Mouse (Mus musculus): ENCODE measurements around the gene Btbd2. TPM values are rescaled to one million over a fixed set of nuclear protein-coding genes. Genes with fewer than 3 reads are reported as not detected.

The Btbd2 gene
- polyA plus RNA-seq, 1 experiment from 2014 or later: 77.8 TPM

DNA sequence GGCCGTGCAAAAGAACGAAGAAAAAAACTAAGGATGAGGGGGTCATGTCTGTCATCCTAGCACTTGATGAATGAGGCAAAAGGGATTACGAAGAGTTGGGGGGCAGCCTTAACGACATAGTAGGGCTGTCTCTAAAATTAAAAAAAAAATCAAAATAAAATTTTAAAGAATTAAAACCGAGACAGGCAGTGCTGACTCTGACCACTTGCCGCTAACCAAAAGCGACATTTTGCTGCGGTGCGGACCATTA is 35.3 kb downstream of the Btbd2 start:
- H3K4me2 ChIP-seq (replicated peaks): peak overlapping the region; percentile 72
- H3K27ac ChIP-seq: peak overlapping the region; percentile 86; the same call in 1 of the 2 replicates
- ATAC-seq (ENCODE audit: low FRiP score, low read depth): no peak
- H3K4me3 ChIP-seq: peak overlapping the region; percentile 90
- H3K9me3 ChIP-seq: no peaks in the 10 kb centered on the region
- H3K9ac ChIP-seq: peak overlapping the region; percentile 64
- WGBS: 3% methylated on average over 9 of the region's 9 CpGs
- H3K36me3 ChIP-seq: peaks cover 13% of the 10 kb centered on the region
- H3K4me1 ChIP-seq: peaks cover 30% of the 10 kb centered on the region
- no peaks in the 10 kb centered on the region for H3K27me3 ChIP-seq

DNA sequence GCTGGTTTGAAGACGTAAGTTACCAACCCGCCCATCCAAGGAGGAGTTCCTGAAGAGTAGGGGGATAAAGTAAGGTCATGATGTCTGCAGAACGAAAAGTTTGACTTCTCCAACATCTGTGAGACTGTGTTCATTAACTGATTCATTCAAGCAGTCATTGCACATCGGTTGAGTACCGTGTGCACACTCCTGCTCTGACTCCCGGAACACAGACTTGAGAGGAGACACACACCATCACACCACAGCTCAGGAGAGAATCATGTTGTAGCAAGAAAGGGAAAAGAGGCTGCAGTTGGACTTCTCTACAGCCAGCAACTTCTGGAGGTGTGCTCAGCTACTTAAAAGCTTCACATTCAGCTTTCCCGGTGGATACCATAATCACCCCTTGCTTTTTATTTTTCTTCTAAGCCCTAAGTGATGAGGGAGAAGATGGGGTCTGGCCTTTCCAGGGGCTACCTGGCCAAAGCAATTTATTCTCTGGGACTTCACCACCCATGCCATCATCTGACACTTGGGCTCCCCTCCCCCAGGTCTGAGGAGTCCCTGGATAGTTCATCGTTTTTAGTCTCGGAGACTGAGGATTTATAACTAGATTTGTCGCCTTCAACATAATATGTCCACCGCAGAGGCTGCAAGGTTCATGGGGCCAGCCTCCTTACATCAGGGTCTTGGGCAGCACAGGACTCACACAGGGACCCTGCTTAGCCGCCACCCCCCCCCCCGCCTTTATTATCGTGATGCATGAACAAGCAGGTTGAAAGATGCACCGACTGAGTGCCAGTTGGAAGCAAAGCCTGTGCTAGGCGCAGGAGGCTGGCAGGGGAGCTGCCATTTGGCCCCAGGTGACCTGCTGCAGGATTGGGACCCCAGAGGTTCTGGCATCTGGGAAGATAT is 35.8 kb downstream of the Btbd2 start:
- WGBS: 54% methylated on average over 16 of the region's 16 CpGs
- Histone ChIP-seq H3K4me1 (peaks cover 30% of the 10 kb centered on the region), H3K27ac (peak overlapping the region; percentile 86; the same call in 1 of the 2 replicates), H3K4me2 (replicated peaks) (peak overlapping the region; percentile 72), H3K27me3 (no peaks in the 10 kb centered on the region), H3K36me3 (peaks cover 14% of the 10 kb centered on the region), H3K9me3 (no peaks in the 10 kb centered on the region), H3K9ac (peak overlapping the region; percentile 64), H3K4me3 (peak overlapping the region; percentile 90)
- ATAC-seq (ENCODE audit: low FRiP score, low read depth): no peak

DNA sequence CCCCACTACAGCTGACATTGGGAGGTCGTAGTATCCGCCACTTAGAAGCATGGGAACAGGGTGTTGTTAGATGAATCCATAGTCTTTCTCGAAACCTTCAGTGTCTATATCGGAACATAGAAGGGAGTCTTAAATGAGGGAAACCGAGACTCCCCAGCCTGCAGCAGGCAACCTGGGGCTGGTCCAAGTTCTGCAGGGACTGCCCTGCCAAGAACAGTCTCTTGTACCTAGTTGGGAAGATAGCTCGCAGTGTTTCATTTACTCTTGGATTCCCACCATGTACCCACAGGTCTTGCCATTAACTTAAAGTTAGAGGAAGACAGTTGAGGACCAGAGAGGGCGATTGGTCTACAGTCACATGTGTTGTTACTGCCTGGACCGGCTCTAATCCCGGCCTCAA is 36.5 kb downstream of the Btbd2 start:
- Histone ChIP-seq H3K9me3 (no peaks in the 10 kb centered on the region), H3K4me3 (no peak overlapping the region), H3K4me2 (replicated peaks) (no peak overlapping the region), H3K36me3 (peaks cover 14% of the 10 kb centered on the region), H3K27ac (0 out of 2 replicates have a peak overlapping the region, but pooled peaks have one; percentile 48), H3K9ac (no peak overlapping the region), H3K27me3 (no peaks in the 10 kb centered on the region), H3K4me1 (peaks cover 27% of the 10 kb centered on the region)
- ATAC-seq (ENCODE audit: low FRiP score, low read depth): no peak
- WGBS: 83% methylated on average over 9 of the region's 9 CpGs

DNA sequence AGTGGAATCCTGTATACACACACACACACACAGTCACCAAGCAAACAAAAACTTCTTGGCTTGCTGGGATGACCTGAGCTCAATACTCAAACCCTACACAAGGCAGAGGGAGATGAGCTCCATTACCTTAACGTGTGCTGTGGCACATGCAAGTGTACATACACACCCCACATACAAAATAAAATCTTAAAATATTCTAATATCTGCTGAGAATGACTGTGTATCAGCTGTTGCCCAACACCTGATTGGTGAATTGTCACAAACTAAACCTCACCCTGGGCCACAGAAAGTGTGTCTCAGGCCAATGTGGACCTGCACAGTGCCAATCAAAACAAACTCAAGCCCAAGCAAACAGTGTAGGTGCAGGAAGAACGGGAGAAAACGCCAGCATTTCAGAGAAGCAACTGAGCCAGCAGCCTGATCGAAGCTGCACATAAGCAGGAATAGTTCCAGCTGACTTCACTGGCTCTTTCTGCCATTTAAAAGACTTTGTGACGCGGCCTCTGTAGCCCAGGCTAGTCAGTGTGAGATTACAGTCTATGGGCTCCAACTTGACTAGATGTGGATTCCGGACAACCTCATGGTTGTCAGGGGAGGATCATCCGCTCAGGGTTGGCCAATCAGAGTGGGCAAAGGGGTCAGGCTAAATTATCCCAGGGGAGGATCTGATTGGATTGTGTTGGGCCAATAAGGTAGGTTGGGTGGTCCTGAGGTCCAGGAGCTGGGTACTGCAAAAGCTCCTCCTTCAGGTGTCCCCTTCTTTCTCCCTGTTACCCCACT is 37.2 kb downstream of the Btbd2 start:
- no peak for ATAC-seq (ENCODE audit: low FRiP score, low read depth)
- no peaks in the 10 kb centered on the region for H3K9me3 ChIP-seq
- WGBS: 36% methylated on average over 8 of the region's 8 CpGs

DNA sequence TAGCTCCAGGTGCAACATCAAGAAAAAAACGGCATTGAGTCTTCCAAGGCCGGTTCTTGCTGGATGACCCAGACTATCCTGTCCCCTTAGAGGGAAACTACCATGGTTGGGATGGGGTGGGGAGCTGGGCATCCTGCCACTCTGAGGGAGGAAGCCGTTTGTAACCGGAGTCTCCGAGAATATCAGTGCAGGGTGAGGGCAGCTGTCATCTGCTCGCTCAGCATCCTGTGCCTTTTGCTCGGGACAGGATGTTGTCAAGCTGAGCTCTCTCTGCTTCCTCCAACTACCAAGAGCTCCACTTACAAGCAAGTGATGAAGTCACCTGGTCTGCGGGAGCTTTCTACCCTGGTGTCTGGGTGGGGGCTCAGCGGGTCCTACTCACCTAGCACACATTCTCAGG is 38.7 kb downstream of the Btbd2 start:
- H3K27me3 ChIP-seq: no peaks in the 10 kb centered on the region
- H3K4me1 ChIP-seq: peaks cover 5% of the 10 kb centered on the region
- H3K4me3 ChIP-seq: no peak overlapping the region
- H3K4me2 ChIP-seq (replicated peaks): no peak overlapping the region
- peaks cover 31% of the 10 kb centered on the region for H3K36me3 ChIP-seq
- no peak overlapping the region for H3K9ac ChIP-seq
- WGBS: 75% methylated on average over 9 of the region's 9 CpGs
- ATAC-seq (ENCODE audit: low FRiP score, low read depth): no peak
- H3K27ac ChIP-seq: no peak overlapping the region
- no peaks in the 10 kb centered on the region for H3K9me3 ChIP-seq

More for the DNA sequence above, 37.2 kb downstream of the Btbd2 start:
- Histone ChIP-seq H3K4me2 (replicated peaks) (no peak overlapping the region), H3K4me1 (peaks cover 20% of the 10 kb centered on the region), H3K4me3 (no peak overlapping the region), H3K36me3 (peaks cover 17% of the 10 kb centered on the region), H3K27me3 (no peaks in the 10 kb centered on the region), H3K9ac (no peak overlapping the region), H3K27ac (no peak overlapping the region)

DNA sequence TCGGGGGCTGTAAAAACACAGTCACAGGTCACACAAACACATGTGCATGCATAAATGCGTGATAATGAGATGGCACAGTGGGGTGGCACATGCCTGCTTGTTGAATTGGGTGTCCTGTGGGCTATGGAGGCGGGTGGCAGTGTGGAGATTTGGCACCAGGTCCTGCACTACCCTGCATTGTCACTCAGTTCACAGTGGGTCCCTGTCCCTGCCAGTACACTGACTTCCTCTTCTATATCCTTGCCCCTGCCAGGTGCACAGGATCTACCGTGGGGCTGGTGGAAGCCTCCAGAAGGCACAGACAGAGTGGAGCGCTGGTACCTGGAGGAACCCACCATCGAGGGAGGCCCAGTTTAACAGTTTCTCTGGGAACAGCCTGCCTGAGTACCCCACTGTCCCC is 42.5 kb downstream of the Btbd2 start:
- Histone ChIP-seq H3K27ac (no peak overlapping the region), H3K4me1 (no peaks in the 10 kb centered on the region), H3K36me3 (peaks cover 66% of the 10 kb centered on the region), H3K4me3 (no peak overlapping the region), H3K4me2 (replicated peaks) (no peak overlapping the region), H3K9ac (no peak overlapping the region), H3K27me3 (no peaks in the 10 kb centered on the region), H3K9me3 (no peaks in the 10 kb centered on the region)
- ATAC-seq (ENCODE audit: low FRiP score, low read depth): no peak
- 83% methylated on average over 6 of the region's 6 CpGs for WGBS

DNA sequence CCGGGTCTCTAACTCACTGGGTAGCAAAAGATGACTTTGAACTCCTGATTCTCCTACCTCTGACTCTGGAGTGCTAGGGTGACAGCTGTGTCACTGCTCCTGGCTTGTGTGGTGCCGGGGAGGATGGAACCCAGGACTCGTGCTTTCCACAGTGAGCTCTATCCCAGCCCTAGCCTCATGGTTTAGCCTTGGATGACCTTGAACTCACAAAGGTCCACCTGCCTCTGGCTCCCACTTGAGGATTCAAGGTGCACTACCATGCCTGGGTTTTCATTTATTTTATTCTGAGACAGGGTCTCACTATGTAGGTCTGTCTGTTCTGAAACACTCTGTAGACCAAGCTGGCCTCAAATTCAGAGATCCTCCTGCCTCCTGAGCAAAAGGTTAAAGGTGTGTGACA is 43.0 kb downstream of the Btbd2 start:
- Histone ChIP-seq H3K36me3 (peaks cover 71% of the 10 kb centered on the region), H3K9ac (no peak overlapping the region), H3K4me2 (replicated peaks) (no peak overlapping the region), H3K4me3 (no peak overlapping the region), H3K4me1 (no peaks in the 10 kb centered on the region), H3K27me3 (no peaks in the 10 kb centered on the region), H3K9me3 (no peaks in the 10 kb centered on the region), H3K27ac (no peak overlapping the region)
- ATAC-seq (ENCODE audit: low FRiP score, low read depth): no peak
- WGBS: 82% methylated on average over 3 of the region's 3 CpGs

DNA sequence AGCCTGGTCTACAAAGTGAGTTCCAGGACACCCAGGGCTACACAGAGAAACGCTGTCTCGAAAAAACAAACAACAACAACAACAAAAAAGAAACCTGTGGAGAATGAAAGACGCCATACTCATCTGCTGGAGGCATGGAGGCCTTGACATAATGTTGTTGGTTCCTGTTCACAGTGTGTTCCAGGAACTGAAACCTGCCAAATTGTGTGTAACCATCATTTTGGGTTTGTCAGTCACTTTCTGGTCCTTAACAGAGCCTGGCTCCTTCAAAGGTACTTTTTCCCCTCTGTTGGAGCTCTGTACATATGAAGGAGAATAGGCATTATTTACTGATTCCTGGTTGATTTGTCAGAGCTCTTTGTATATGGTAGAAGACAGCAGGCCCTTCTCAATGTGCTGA is 45.0 kb downstream of the Btbd2 start:
- H3K4me3 ChIP-seq: no peak overlapping the region
- H3K9me3 ChIP-seq: no peaks in the 10 kb centered on the region
- WGBS: 95% methylated on average over 3 of the region's 3 CpGs
- no peaks in the 10 kb centered on the region for H3K27me3 ChIP-seq
- H3K4me2 ChIP-seq (replicated peaks): no peak overlapping the region
- peaks cover 90% of the 10 kb centered on the region for H3K36me3 ChIP-seq
- H3K4me1 ChIP-seq: no peaks in the 10 kb centered on the region
- H3K27ac ChIP-seq: no peak overlapping the region
- H3K9ac ChIP-seq: no peak overlapping the region
- ATAC-seq (ENCODE audit: low FRiP score, low read depth): no peak

DNA sequence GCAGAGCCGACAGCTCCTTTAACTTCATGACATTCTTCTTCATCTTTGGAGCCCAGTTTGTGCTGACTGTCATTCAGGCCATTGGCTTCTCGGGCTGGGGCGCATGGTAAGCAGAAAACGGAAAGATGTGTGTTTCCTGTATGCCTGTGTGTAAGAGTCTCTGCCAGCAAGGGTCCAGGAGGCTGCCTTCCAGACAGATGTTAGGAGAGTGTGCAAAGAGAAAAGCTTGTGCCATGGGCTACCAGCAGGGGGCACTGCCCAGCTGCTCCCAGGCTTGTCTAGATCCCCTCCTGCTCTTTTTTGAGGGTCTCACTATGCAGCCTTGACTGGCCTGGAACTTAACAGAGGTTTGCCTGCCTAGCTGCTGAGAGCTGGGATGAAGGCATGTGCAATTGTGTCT is 45.8 kb downstream of the Btbd2 start:
- Histone ChIP-seq H3K4me3 (no peak overlapping the region), H3K9me3 (no peaks in the 10 kb centered on the region), H3K36me3 (peaks cover 97% of the 10 kb centered on the region), H3K27me3 (no peaks in the 10 kb centered on the region), H3K4me1 (no peaks in the 10 kb centered on the region), H3K9ac (no peak overlapping the region), H3K4me2 (replicated peaks) (no peak overlapping the region), H3K27ac (no peak overlapping the region)
- ATAC-seq (ENCODE audit: low FRiP score, low read depth): no peak
- WGBS: 77% methylated on average over 4 of the region's 4 CpGs

DNA sequence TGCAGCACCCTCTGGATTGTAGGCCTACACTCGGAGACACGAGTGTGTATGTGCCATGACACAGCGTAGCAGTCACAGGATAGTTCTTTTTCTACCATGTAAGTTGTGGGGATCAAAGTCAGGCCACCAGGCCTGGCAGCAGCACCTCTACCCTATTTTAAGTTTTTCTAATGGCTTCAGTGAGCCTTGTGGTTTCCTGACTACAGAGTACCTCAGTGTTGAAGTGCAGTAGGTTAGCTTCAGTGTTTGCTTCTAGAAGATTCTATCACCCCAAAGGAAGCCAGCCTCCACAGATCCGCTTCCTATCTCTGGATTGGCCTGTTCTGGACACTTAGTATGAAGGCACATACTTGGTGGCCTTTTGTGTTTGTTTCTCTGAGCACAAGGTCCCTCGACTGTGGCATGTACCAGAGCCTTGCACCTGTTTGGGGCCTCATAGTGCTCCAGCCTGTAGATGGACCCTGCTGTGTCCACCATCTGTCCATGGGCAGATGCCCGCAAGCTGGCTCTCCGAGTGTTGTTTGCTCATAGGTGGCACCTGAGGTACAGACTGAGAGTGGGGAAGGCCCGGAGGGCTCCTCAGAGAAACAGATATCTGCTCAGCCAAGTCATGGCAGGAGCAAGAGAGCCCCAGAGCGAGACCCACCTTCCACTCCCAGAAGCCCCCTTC is 46.6 kb downstream of the Btbd2 start:
- no peaks in the 10 kb centered on the region for H3K4me1 ChIP-seq
- H3K27me3 ChIP-seq: no peaks in the 10 kb centered on the region
- H3K9ac ChIP-seq: no peak overlapping the region
- 93% methylated on average over 9 of the region's 9 CpGs for WGBS
- H3K4me3 ChIP-seq: no peak overlapping the region
- no peak for ATAC-seq (ENCODE audit: low FRiP score, low read depth)
- H3K36me3 ChIP-seq: peaks cover 92% of the 10 kb centered on the region
- H3K4me2 ChIP-seq (replicated peaks): no peak overlapping the region
- H3K9me3 ChIP-seq: no peaks in the 10 kb centered on the region
- H3K27ac ChIP-seq: no peak overlapping the region

DNA sequence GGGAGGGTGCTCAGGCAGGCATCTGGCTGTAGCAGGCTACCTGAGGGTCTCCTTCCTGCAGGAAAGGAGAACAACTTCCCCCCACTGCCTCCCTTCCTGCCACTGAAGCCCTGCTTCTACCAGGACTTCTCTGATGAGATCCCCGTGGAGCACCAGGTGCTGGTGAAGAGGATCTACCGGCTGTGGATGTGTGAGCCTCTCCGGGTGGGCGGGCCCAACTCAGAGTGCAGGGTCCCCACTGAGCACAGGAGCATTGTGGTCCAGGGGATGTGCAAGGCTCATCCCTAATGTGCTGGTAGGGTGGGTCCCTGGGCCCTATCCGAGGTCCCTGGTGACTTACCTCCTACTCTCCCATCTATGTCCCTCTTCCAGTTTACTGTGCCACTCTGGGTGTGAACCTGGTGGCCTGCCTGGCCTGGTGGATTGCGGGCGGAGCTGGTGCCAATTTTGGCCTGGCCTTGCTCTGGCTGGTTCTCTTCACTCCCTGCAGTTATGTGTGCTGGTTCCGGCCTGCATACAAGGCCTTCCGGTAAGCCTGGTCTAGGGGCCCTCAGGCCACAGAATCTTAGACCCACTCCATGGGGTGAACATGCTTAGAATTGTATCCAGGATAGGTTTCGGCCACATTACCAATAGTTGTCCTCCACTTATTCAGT is 47.5 kb downstream of the Btbd2 start:
- Histone ChIP-seq H3K4me3 (no peak overlapping the region), H3K4me1 (peaks cover 2% of the 10 kb centered on the region; the same call in 1 of the 2 replicates)
- WGBS: 91% methylated on average over 10 of the region's 10 CpGs

More for the DNA sequence above, 47.5 kb downstream of the Btbd2 start:
- H3K9ac ChIP-seq: peak overlapping the region; percentile 10; the same call in 1 of the 2 replicates
- no peaks in the 10 kb centered on the region for H3K9me3 ChIP-seq
- no peak overlapping the region for H3K4me2 ChIP-seq (replicated peaks)
- no peak for ATAC-seq (ENCODE audit: low FRiP score, low read depth)
- H3K36me3 ChIP-seq: peaks cover 83% of the 10 kb centered on the region
- H3K27me3 ChIP-seq: no peaks in the 10 kb centered on the region
- no peak overlapping the region for H3K27ac ChIP-seq
